Mouse (Mus musculus): ENCODE results near the gene Alox8.
A peak's percentile ranks its signal among the peaks of the same experiment; 100 is the strongest.

DNA sequence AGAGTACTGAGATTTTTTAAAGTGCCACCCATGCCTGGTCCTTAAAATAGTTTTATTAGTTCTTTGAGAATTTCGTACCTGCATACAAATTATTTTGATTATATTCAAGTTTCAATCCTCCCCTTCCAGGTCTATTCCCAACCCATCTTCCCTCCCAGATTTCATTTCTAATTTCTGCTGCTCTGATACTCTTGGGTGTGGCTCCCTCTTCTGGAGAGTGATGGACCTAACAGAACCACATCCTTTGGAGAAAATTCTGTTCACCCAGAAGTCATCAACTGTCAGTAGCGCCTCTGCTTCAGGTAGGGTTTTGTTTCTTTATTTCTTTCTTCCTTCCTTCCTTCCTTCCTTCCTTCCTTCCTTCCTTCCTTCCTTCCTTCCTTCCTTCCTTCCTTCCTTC lies 47.3 kb upstream of the Alox8 start:
- TF ChIP-seq CTCF (IDR thresholded peaks at IDR 0.05; ENCODE audit: control insufficient read depth, insufficient read depth, low read length) (peak; percentile 22; the same call in 1 of the 2 replicates), POLR2A (IDR thresholded peaks at IDR 0.05; ENCODE audit: borderline replicate concordance, control insufficient read depth, low read depth, low read length) (no peak)
